Mouse (Mus musculus): ENCODE results near the gene Scap. TPM values are rescaled to one million over a fixed set of nuclear protein-coding genes. Genes with fewer than 3 reads are reported as not detected.
A peak's percentile ranks its signal among the peaks of the same experiment; 100 is the strongest.

Gene Scap
- polyA plus RNA-seq (2012; ENCODE audit: insufficient read depth, insufficient read length, low replicate concordance, missing spikeins) = not detected in 2 replicates

GRCm38 (mm10) chr9:110333135-110333895 is at the start of gene Scap:
TSS of gene Scap (plus strand) at chr9:110333288.
- Histone ChIP-seq H3K4me1 (ENCODE audit: control insufficient read depth, insufficient read depth, low read length) (0 out of 2 replicates have a peak, but pooled peaks cover 2% of the 10 kb centered on the region), H3K4me3 (ENCODE audit: insufficient read depth, low read depth, low read length) (peak within 1 kb of the TSS; percentile 89), H3K27ac (ENCODE audit: insufficient read depth, low read depth, low read length) (no peak within 1 kb of the TSS)
- under 1% methylated on average over 63 of the region's 78 CpGs for WGBS
- peak; percentile 95 for TF ChIP-seq CTCF (IDR thresholded peaks at IDR 0.05; ENCODE audit: insufficient read depth, low read depth, low read length)
- TF ChIP-seq POLR2A (IDR thresholded peaks at IDR 0.05; ENCODE audit: insufficient read depth, low read depth, low read length) = 0 out of 2 replicates have a peak, but pooled peaks have one; percentile 18

GRCm38 (mm10) chr9:110284075-110284697 is 48.9 kb upstream of the Scap start:
- WGBS = 95% methylated on average over 10 of the region's 10 CpGs
- Histone ChIP-seq H3K4me1 (ENCODE audit: control insufficient read depth, insufficient read depth, low read length) (no peaks in the 10 kb centered on the region), H3K27ac (ENCODE audit: insufficient read depth, low read depth, low read length) (no peak overlapping the region), H3K4me3 (ENCODE audit: insufficient read depth, low read depth, low read length) (no peak overlapping the region)
- TF ChIP-seq POLR2A (IDR thresholded peaks at IDR 0.05; ENCODE audit: insufficient read depth, low read depth, low read length) (no peak), CTCF (IDR thresholded peaks at IDR 0.05; ENCODE audit: insufficient read depth, low read depth, low read length) (no peak)

- H3K4me1 ChIP-seq (ENCODE audit: control insufficient read depth, insufficient read depth, low read length) = no peaks in the 10 kb centered on the region
- no peak overlapping the region for H3K4me3 ChIP-seq (ENCODE audit: insufficient read depth, low read depth, low read length)
- WGBS = 50% methylated on average over 7 of the region's 7 CpGs
- TF ChIP-seq CTCF (IDR thresholded peaks at IDR 0.05; ENCODE audit: insufficient read depth, low read depth, low read length) (no peak), POLR2A (IDR thresholded peaks at IDR 0.05; ENCODE audit: insufficient read depth, low read depth, low read length) (no peak)
- H3K27ac ChIP-seq (ENCODE audit: insufficient read depth, low read depth, low read length) = peak overlapping the region; percentile 4; the same call in 1 of the 2 replicates
Measured at GRCm38 (mm10) chr9:110287321-110287924, 45.7 kb upstream of the Scap start.

GRCm38 (mm10) chr9:110293254-110293718 is 39.8 kb upstream of the Scap start:
- Histone ChIP-seq H3K27ac (ENCODE audit: insufficient read depth, low read depth, low read length) (no peak overlapping the region), H3K4me1 (ENCODE audit: control insufficient read depth, insufficient read depth, low read length) (peaks cover 11% of the 10 kb centered on the region; the same call in 1 of the 2 replicates), H3K4me3 (ENCODE audit: insufficient read depth, low read depth, low read length) (no peak overlapping the region)
- no peak for TF ChIP-seq POLR2A (IDR thresholded peaks at IDR 0.05; ENCODE audit: insufficient read depth, low read depth, low read length)
- TF ChIP-seq CTCF (IDR thresholded peaks at IDR 0.05; ENCODE audit: insufficient read depth, low read depth, low read length) = no peak
- 49% methylated on average over 12 of the region's 12 CpGs for WGBS

- 78% methylated on average over 13 of the region's 13 CpGs for whole genome bisulfite sequencing
- TF ChIP-seq CTCF (IDR thresholded peaks at IDR 0.05; ENCODE audit: insufficient read depth, low read depth, low read length) (no peak), POLR2A (IDR thresholded peaks at IDR 0.05; ENCODE audit: insufficient read depth, low read depth, low read length) (no peak)
- H3K4me3 ChIP-seq (ENCODE audit: insufficient read depth, low read depth, low read length) = no peak overlapping the region
- peaks cover 11% of the 10 kb centered on the region; the same call in 1 of the 2 replicates for H3K4me1 ChIP-seq (ENCODE audit: control insufficient read depth, insufficient read depth, low read length)
- no peak overlapping the region for H3K27ac ChIP-seq (ENCODE audit: insufficient read depth, low read depth, low read length)
Measured at GRCm38 (mm10) chr9:110293873-110294415, 39.1 kb upstream of the Scap start.

- WGBS = 54% methylated on average over 3 of the region's 3 CpGs
- no peak overlapping the region for H3K4me3 ChIP-seq (ENCODE audit: insufficient read depth, low read depth, low read length)
- H3K27ac ChIP-seq (ENCODE audit: insufficient read depth, low read depth, low read length) = no peak overlapping the region
- TF ChIP-seq POLR2A (IDR thresholded peaks at IDR 0.05; ENCODE audit: insufficient read depth, low read depth, low read length) (no peak), CTCF (IDR thresholded peaks at IDR 0.05; ENCODE audit: insufficient read depth, low read depth, low read length) (no peak)
- H3K4me1 ChIP-seq (ENCODE audit: control insufficient read depth, insufficient read depth, low read length) = peaks cover 11% of the 10 kb centered on the region; the same call in 1 of the 2 replicates
Measured at GRCm38 (mm10) chr9:110294786-110295185, 38.3 kb upstream of the Scap start.

- peak overlapping the region; percentile 75 for H3K27ac ChIP-seq (ENCODE audit: insufficient read depth, low read depth, low read length)
- peaks cover 11% of the 10 kb centered on the region; the same call in 1 of the 2 replicates for H3K4me1 ChIP-seq (ENCODE audit: control insufficient read depth, insufficient read depth, low read length)
- WGBS = 2% methylated on average over 5 of the region's 5 CpGs
- TF ChIP-seq POLR2A (IDR thresholded peaks at IDR 0.05; ENCODE audit: insufficient read depth, low read depth, low read length) = no peak
- peak; percentile 57 for TF ChIP-seq CTCF (IDR thresholded peaks at IDR 0.05; ENCODE audit: insufficient read depth, low read depth, low read length)
- H3K4me3 ChIP-seq (ENCODE audit: insufficient read depth, low read depth, low read length) = no peak overlapping the region
Measured at GRCm38 (mm10) chr9:110296867-110297627, 36.0 kb upstream of the Scap start.

- H3K4me1 ChIP-seq (ENCODE audit: control insufficient read depth, insufficient read depth, low read length) = peaks cover 3% of the 10 kb centered on the region; the same call in 1 of the 2 replicates
- WGBS = 0% methylated on average over 4 of the region's 4 CpGs
- peak overlapping the region; percentile 91 for H3K27ac ChIP-seq (ENCODE audit: insufficient read depth, low read depth, low read length)
- peak overlapping the region; percentile 79 for H3K4me3 ChIP-seq (ENCODE audit: insufficient read depth, low read depth, low read length)
- no peak for TF ChIP-seq CTCF (IDR thresholded peaks at IDR 0.05; ENCODE audit: insufficient read depth, low read depth, low read length)
- TF ChIP-seq POLR2A (IDR thresholded peaks at IDR 0.05; ENCODE audit: insufficient read depth, low read depth, low read length) = no peak
Measured at GRCm38 (mm10) chr9:110304516-110304915, 28.6 kb upstream of the Scap start.

Data from olfactory bulb, adult 2 months (tissue).